17 mouse cellular contexts compared by ENCODE assay signal in the genomic region with DNA sequence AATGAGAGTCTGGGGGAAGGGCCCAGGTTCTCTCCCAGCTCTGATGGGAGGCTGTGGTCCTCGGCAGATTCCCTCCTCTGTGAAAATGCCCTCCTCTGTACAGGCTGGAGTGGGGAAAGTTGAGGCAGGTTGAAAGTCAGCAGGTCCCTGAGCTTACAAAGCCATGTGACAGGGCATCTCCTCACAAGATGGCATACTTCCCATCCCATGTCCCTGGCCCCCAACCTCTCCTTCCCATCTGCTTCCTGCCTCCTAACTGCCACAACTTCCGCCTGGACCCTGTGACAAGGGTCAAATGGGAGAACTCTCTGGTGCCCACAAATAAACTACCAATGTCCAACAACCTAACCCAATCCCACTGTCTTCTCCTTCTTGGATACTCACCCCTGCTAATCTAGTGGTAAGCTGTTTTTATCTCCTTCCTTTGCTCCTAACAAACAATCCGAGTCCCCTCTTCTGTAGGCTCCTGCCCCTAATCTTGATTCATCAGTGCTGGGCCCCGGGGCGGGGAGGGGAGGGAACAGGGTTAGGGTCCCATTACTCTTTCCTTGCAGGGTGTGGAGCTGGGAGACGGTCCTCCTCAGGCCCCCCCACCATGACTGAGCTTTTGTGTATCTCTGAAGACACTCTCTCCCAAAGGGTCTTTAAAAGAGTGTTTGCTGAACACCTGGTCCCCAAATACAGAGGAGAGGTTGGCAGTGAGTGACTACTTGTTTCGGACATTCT. TPM values are rescaled to one million over a fixed set of nuclear protein-coding genes. Genes with fewer than 3 reads are reported as not detected.
"Had no signal": no experiment of that assay in that cellular context is flagged by ENCODE, and none has a peak within 500 bp of the region (broad histone marks: within the 10 kb centered on the region; RNA-seq: fewer than 3 reads in every experiment).

No protein-coding gene starts in this region.

- DNase-seq: kidney, adult 2 months; kidney, postnatal 25 days; liver; liver, embryonic 13.5 days; liver, postnatal 0 days; lung, postnatal 14 days; right cerebral cortex, postnatal 14 days; thymus, adult 2 months; thymus, postnatal 36 days had no signal

- H3K27ac ChIP-seq: kidney, embryonic 15.5 days; limb, embryonic 12.5 days; liver, embryonic 13.5 days; lung, embryonic 15.5 days; macrophage; midbrain, embryonic 12.5 days; stomach, embryonic 15.5 days had no signal

- H3K4me3 ChIP-seq: liver, embryonic 13.5 days; lung, embryonic 15.5 days had no signal

RNA-seq across cellular contexts. Expression of gene Otop2, which starts 42.7 kb away (rescaled TPM):
- total RNA-seq: layer of hippocampus, postnatal 14 days had no signal

RNA-seq across cellular contexts. Expression of gene Ush1g, which starts 57.5 kb away (rescaled TPM):
- total RNA-seq: midbrain, postnatal 0 days had no signal
